Comparison of ENCODE assay signal across 9 mouse cellular contexts in the genomic region with DNA sequence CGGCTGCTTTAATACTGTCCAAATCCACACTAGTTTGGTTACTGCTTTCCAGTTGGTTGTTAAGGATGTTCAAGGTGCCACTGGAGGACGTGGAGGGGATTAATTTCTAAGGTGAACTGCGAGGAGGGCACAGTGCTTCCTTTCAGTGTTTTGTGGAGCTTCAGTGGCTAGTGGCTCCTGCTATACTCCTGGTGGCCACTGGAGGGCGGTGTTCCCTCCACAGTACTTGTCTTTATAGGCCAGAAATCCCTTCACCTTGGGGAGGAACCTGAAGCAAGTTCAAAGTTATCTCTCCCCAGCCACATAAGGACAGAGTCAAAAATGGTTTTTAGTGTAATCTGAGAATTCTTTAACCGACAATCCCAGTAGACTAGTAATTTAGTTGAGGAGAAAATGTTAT.
DNase-seq lines count a peak whose midpoint lies in the region; TF ChIP-seq lines count a peak whose summit lies in the region.
"Had no signal": no experiment of that assay in that cellular context is flagged by ENCODE, and none has a peak within 500 bp of the region (broad histone marks: within the 10 kb centered on the region; RNA-seq: fewer than 3 reads in every experiment).

No protein-coding gene starts in this region.

- intact Hi-C loops in gastrocnemius, adult 2 months (cut with DNase I) = loop anchor here (5.0 kb wide), 1 partner anchor 325 kb away; the partner anchor contains the start of gene Tarsl2

- peak; percentile 87 for TF ChIP-seq CTCF in cerebellum, adult 2 months (IDR thresholded peaks at IDR 0.05; ENCODE audit: borderline replicate concordance, insufficient read depth, low read depth, low read length)
- no peak; the same call in 1 of the 2 replicates for TF ChIP-seq CTCF in gastrocnemius, adult 2 months (IDR thresholded peaks at IDR 0.05)

- H3K9me3 ChIP-seq in heart, embryonic 10.5 days = no peaks in the 10 kb centered on the region
- H3K9me3 ChIP-seq: lung, embryonic 15.5 days had no signal

- H3K27me3 ChIP-seq in heart, embryonic 10.5 days (ENCODE audit: insufficient read depth, poor library complexity, severe bottlenecking) = no peaks in the 10 kb centered on the region
- H3K27me3 ChIP-seq in cerebellum, adult 2 months (ENCODE audit: control insufficient read depth, insufficient read depth, low read length) = no peaks in the 10 kb centered on the region
- H3K27me3 ChIP-seq: lung, embryonic 15.5 days had no signal

- WGBS in heart, embryonic 10.5 days = 33% methylated on average over 5 of the region's 5 CpGs
- WGBS in cerebellum, adult 2 months = 35% methylated on average over 5 of the region's 5 CpGs

- H3K4me1 ChIP-seq in heart, embryonic 10.5 days = no peaks in the 10 kb centered on the region
- H3K4me1 ChIP-seq in cerebellum, adult 2 months (ENCODE audit: control insufficient read depth, insufficient read depth, low read length) = no peaks in the 10 kb centered on the region
- H3K4me1 ChIP-seq: lung, embryonic 15.5 days had no signal

- peaks cover 76% of the 10 kb centered on the region for H3K36me3 ChIP-seq in heart, embryonic 10.5 days

- no peak overlapping the region for H3K4me3 ChIP-seq in heart, embryonic 10.5 days
- H3K4me3 ChIP-seq in cerebellum, adult 2 months (replicated peaks; ENCODE audit: insufficient read depth, low read depth, low read length) = no peak overlapping the region
- no peak overlapping the region for H3K4me3 ChIP-seq in gastrocnemius, adult 2 months
- H3K4me3 ChIP-seq: lung, embryonic 15.5 days had no signal

- TF ChIP-seq POLR2A in cerebellum, adult 2 months (IDR thresholded peaks at IDR 0.05; ENCODE audit: borderline replicate concordance, insufficient read depth, low read length) = no peak

- H3K27ac ChIP-seq in heart, embryonic 10.5 days = no peak overlapping the region
- H3K27ac ChIP-seq in cerebellum, adult 2 months (ENCODE audit: insufficient read depth, low read length) = no peak overlapping the region
- H3K27ac ChIP-seq in gastrocnemius, adult 2 months = no peak overlapping the region
- H3K27ac ChIP-seq: lung, embryonic 15.5 days had no signal

- DNase-seq in heart, adult 18-20 months = peak; percentile 44 to 74
- no peak for DNase-seq in heart, embryonic 10.5 days (ENCODE audit: low spot score)
- peak; percentile 53 for DNase-seq in Muller cell, postnatal 12 days (ENCODE audit: inconsistent ontology term)
- DNase-seq in cerebellum, adult 2 months = peak; percentile 47 to 64
- DNase-seq in gastrocnemius, adult 2 months = peak; percentile 68
- peak; percentile 39 for DNase-seq in layer of hippocampus, adult 9-11 months
- DNase-seq in lung, postnatal 4 days = peak; percentile 53 to 64
- peak; percentile 31 to 69 for DNase-seq in spleen, postnatal 10 days (ENCODE audit: low spot score in 2 of 2)
